Mouse (Mus musculus) forebrain, embryonic 14.5 days (tissue): ENCODE results near the gene Cog5. TPM values are rescaled to one million over a fixed set of nuclear protein-coding genes. Genes with fewer than 3 reads are reported as not detected.

Experiments
- ATAC-seq: fragments of 200-750 bp; cut with Nextera tagmentation; 2 replicates; pipeline ENCODE4 v1.8.0; 2017; ENCODE audit warnings: mild to moderate bottlenecking, moderate library complexity
- DNase-seq: peaks from one replicate; pipeline ENCODE4 v3.0.0-alpha.2; 2015; ENCODE audit warnings: low spot score
- H3K27ac ChIP-seq: fragments of 300-500 bp; sonication (generic); 2 replicates; pipeline ENCODE4 v1.5.1; 2014; ENCODE audit warnings: low read depth, mild to moderate bottlenecking, control low read depth, low read length, moderate library complexity
- H3K27me3 ChIP-seq: fragments of 300-500 bp; sonication (generic); replicated peaks from 2 replicates; pipeline ENCODE4 v1.6.1; 2014; ENCODE audit warnings: low read length, control low read depth, mixed read lengths; ENCODE audit not compliant: control insufficient read depth, insufficient read depth
- H3K36me3 ChIP-seq: fragments of 300-500 bp; sonication (generic); 2 replicates; pipeline ENCODE4 v1.6.1; 2014; ENCODE audit warnings: low read length, control low read depth; ENCODE audit not compliant: control insufficient read depth, insufficient read depth
- H3K4me1 ChIP-seq: fragments of 300-500 bp; sonication (generic); 2 replicates; pipeline ENCODE4 v1.6.1; 2014; ENCODE audit warnings: antibody characterized with exemption, low read length, control low read depth; ENCODE audit not compliant: control insufficient read depth, insufficient read depth
- H3K4me2 ChIP-seq: fragments of 300-500 bp; sonication (generic); 2 replicates; pipeline ENCODE4 v1.6.1; 2014; ENCODE audit warnings: mild to moderate bottlenecking, control low read depth, low read length
- H3K4me3 ChIP-seq: fragments of 300-500 bp; sonication (generic); 2 replicates; pipeline ENCODE4 v1.5.1; 2014; ENCODE audit warnings: low read depth, low read length, control low read depth
- H3K9ac ChIP-seq: fragments of 300-500 bp; sonication (generic); 2 replicates; pipeline ENCODE4 v1.6.1; 2014; ENCODE audit warnings: mild to moderate bottlenecking, low read length, control low read depth, moderate library complexity
- H3K9me3 ChIP-seq: fragments of 300-500 bp; sonication (generic); replicated peaks from 2 replicates; pipeline ENCODE4 v1.6.1; 2016; ENCODE audit warnings: low read length, control low read depth, mixed read lengths; ENCODE audit not compliant: control insufficient read depth
- WGBS: fragments of 180-500 bp; shearing (Covaris S2); extraction: QIAGEN DNeasy Blood & Tissue Kit; methylation state at CpG from one replicate; pipeline ENCODE4 v1.1.7; 2014; 5-methylcytosine and 5-hydroxymethylcytosine counted together
- polyA plus RNA-seq: library from polyadenylated mRNA; unstranded; fragments of >200 nt; fragmentation: Nextera tagmentation; extraction: Ambion mirVana; gene quantifications from 2 replicates; pipeline ENCODE4 v1.2.1, GENCODE M21; 2014

Gene Cog5
- polyA plus RNA-seq, 1 experiment from 2014 or later: 25.1 TPM

DNA sequence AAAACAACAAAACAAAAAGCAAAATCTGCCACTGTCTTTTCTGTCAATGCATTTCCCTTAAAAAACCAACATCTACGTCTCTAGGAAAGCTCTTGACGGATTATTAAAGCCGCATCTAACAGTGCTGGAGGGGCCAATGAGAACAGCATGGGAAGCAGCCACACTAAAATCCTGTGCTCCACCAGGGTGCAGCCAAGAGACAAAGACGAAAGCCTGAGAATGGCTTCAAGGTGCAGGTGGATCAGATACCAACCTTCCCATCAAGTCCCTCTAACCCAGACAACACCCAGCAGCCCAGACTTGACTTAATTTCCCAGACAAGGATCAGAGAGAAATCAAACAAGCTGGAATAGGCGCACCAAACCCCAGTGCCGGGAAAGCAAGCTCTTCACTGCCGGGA lies 321.9 kb downstream of the Cog5 start:
- no peaks in the 10 kb centered on the region; the same call in 1 of the 2 replicates for H3K4me1 ChIP-seq
- ATAC-seq: no peak
- H3K36me3 ChIP-seq: no peaks in the 10 kb centered on the region
- no peaks in the 10 kb centered on the region for H3K27me3 ChIP-seq
- peak; percentile 43 for DNase-seq
- no peak overlapping the region for H3K4me2 ChIP-seq
- no peak overlapping the region for H3K9ac ChIP-seq
- no peak overlapping the region for H3K4me3 ChIP-seq
- 0 out of 2 replicates have a peak overlapping the region, but pooled peaks have one; percentile 27 for H3K27ac ChIP-seq
- no peaks in the 10 kb centered on the region for H3K9me3 ChIP-seq
- 68% methylated on average over 7 of the region's 7 CpGs for WGBS

DNA sequence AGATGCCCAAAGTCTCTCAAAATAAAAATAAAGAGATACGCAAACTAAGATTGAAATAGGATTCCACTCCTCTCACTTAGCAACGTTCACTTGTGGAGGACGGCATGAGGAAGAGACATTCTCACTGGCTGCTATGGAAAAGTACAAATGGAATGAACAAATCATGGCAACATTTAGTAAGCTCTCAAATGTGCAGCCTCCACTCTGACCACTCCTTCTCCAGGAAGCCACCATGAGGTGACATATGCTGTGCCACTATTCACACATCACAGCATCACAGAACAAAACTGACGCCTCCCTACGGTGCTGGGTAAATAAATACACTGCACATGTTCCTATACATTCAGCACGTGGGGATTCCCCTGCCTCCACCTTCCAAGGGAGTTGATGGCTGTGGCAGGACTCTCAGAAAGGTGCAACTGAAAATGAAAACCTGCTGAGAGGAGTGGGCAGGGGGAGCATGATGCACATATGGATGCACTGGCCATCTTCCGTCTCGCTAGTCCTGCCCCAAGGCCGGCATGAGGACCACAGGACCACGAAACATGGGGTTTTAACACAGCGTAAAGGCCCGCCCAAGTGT lies 323.0 kb downstream of the Cog5 start:
- WGBS: 70% methylated on average over 12 of the region's 12 CpGs
- H3K4me3 ChIP-seq: no peak overlapping the region
- peaks cover 2% of the 10 kb centered on the region; the same call in 1 of the 2 replicates for H3K4me1 ChIP-seq
- H3K27ac ChIP-seq: no peak overlapping the region
- no peaks in the 10 kb centered on the region for H3K27me3 ChIP-seq
- H3K9me3 ChIP-seq: no peaks in the 10 kb centered on the region
- no peak overlapping the region for H3K9ac ChIP-seq
- no peak overlapping the region for H3K4me2 ChIP-seq
- DNase-seq (no peak), ATAC-seq (no peak)
- no peaks in the 10 kb centered on the region for H3K36me3 ChIP-seq

DNA sequence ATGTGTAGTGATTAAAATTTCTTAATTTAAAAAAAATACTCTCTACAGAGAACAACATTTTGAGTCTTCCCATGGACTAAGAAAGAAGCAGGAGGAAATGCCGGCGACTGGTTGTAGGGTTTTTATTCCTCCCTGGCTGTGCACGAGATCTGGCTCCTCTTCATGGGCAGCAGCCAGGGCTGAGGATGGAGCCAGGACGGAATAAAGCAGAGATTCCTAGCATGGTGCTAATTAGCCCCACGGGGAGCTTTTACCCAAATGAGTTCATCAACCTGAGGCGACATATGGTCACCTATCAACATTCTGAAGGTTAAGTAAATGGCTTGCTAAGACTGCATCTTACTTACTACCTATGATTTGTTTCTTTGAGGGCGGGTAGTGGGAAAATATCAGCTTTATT lies 328.6 kb downstream of the Cog5 start:
- no peaks in the 10 kb centered on the region for H3K27me3 ChIP-seq
- WGBS: 27% methylated on average over 7 of the region's 7 CpGs
- H3K9me3 ChIP-seq: no peaks in the 10 kb centered on the region
- H3K36me3 ChIP-seq: 0 out of 2 replicates have a peak, but pooled peaks cover 6% of the 10 kb centered on the region
- no peak overlapping the region for H3K9ac ChIP-seq
- H3K4me3 ChIP-seq: no peak overlapping the region
- no peak overlapping the region for H3K4me2 ChIP-seq
- ATAC-seq (peak; percentile 90), DNase-seq (peak; percentile 84)
- peak overlapping the region; percentile 61; the same call in 1 of the 2 replicates for H3K27ac ChIP-seq
- H3K4me1 ChIP-seq: peaks cover 15% of the 10 kb centered on the region

DNA sequence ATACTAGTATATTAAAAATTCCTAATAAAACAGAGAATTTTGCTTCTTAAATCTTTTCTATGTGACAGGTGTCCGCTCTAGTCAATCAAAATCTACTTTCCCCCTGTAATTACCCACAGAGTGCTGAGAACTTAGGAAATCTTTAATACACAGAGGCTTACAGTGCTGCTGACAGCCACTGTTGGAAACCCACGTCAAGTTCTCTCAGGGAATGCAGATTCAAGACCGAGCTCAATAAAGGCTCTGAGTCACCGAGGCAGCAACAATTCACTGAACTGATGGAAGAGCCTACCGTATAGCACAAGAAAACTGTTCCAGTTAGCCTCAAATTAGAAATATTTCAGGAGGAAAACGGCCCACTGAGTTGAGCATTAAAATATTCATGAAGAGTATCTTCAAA lies 329.1 kb downstream of the Cog5 start:
- WGBS: 28% methylated on average over 6 of the region's 6 CpGs

DNA sequence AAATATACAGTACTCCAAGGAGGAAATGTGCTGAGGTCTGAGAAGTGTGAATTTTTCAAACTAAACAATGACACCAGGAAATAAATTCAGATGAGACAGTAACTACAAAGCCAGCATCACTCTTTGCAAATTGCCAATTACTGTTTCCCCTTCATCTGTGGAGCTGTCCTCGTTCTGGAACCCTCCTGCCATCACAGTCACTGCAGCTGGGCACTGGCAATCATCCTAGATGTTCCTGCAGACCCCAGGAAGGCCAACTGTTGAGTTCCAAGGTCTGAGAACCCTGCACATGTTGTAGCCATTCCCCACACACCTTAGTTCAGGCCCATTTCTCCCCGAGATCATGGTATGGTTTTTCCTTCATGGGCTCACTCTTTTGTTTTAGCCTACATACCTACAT lies 329.5 kb downstream of the Cog5 start:
- no peaks in the 10 kb centered on the region for H3K9me3 ChIP-seq
- peak; percentile 36; the same call in 1 of the 2 replicates for ATAC-seq
- H3K27me3 ChIP-seq: no peaks in the 10 kb centered on the region
- DNase-seq: peak; percentile 67
- no peak overlapping the region for H3K4me3 ChIP-seq
- peak overlapping the region; percentile 70 for H3K27ac ChIP-seq
- no peak overlapping the region for H3K9ac ChIP-seq
- 38% methylated on average over 2 of the region's 2 CpGs for WGBS
- H3K4me1 ChIP-seq: peaks cover 15% of the 10 kb centered on the region
- H3K36me3 ChIP-seq: 0 out of 2 replicates have a peak, but pooled peaks cover 6% of the 10 kb centered on the region
- H3K4me2 ChIP-seq: no peak overlapping the region

More for the DNA sequence above, 329.1 kb downstream of the Cog5 start:
- Histone ChIP-seq H3K9ac (no peak overlapping the region), H3K9me3 (no peaks in the 10 kb centered on the region), H3K4me1 (peaks cover 15% of the 10 kb centered on the region), H3K36me3 (0 out of 2 replicates have a peak, but pooled peaks cover 6% of the 10 kb centered on the region), H3K4me3 (no peak overlapping the region), H3K27me3 (no peaks in the 10 kb centered on the region), H3K27ac (peak overlapping the region; percentile 70), H3K4me2 (no peak overlapping the region)
- DNase-seq (peak; percentile 71), ATAC-seq (peak; percentile 64)

DNA sequence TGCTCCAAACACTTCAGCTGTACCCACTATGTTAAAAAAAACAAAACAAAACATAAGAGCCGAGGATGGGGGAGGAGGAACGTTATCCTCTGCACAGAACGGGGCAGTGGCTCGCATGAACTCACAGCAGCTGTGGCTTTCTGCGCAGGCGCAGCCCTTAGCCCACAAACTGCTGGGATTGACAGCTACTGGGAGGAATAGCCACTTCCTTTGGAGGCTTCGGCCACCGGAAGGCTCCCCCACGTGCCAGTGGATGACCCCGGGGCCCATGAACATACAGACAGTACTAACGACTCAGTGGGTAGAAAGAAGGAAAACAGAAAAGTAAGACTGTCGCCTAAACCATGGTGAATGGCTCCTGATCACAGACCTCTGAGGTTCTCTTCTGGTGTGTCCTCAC lies 330.0 kb downstream of the Cog5 start:
- Histone ChIP-seq H3K27me3 (no peaks in the 10 kb centered on the region), H3K4me1 (peaks cover 15% of the 10 kb centered on the region), H3K27ac (peak overlapping the region; percentile 70; the same call in 1 of the 2 replicates), H3K9ac (no peak overlapping the region), H3K36me3 (0 out of 2 replicates have a peak, but pooled peaks cover 6% of the 10 kb centered on the region), H3K4me2 (no peak overlapping the region), H3K4me3 (no peak overlapping the region), H3K9me3 (no peaks in the 10 kb centered on the region)
- DNase-seq (no peak), ATAC-seq (no peak)
- WGBS: 69% methylated on average over 12 of the region's 12 CpGs

DNA sequence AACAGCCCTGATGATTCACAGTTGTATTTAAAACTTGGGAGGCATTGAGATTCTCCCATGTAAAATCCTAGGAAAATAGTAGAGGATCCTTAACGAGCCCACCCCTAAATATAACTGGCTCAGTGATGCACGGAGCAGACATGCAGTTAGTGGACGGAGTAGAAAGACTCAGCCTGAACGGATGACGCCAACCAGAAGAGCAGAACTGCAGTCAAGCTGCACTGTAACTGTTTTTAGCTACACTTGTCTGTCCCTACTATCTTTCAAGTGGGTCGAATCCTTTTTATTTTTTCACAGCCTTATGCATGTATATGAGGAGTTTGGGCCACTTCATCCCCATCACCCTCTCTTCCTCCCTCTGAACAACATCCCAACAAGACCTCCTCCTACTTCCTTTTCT lies 331.1 kb downstream of the Cog5 start:
- ATAC-seq (no peak), DNase-seq (no peak)
- Histone ChIP-seq H3K9ac (no peak overlapping the region), H3K4me1 (peaks cover 15% of the 10 kb centered on the region), H3K4me3 (no peak overlapping the region), H3K4me2 (no peak overlapping the region), H3K27me3 (no peaks in the 10 kb centered on the region), H3K36me3 (0 out of 2 replicates have a peak, but pooled peaks cover 6% of the 10 kb centered on the region), H3K27ac (no peak overlapping the region), H3K9me3 (no peaks in the 10 kb centered on the region)
- WGBS: 83% methylated on average over 6 of the region's 6 CpGs

DNA sequence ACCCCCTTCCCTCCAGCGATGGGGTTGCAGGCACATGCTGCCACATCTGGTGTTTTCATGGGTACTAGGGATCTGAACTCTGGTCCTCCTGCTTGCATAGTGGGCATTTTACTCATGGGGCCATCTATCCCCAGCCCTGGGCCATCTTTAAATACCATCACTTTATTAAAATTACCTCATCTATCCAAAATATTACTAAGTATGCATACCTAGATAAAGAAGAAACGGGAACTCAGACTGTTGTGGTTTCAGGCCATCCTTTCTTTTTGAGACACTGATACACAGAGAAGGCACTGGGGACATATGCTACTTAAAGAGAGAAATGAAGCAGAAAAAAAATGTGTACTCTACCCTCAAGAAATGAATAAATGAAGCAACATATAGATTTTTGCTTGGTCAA lies 331.8 kb downstream of the Cog5 start:
- H3K4me1 ChIP-seq: peaks cover 15% of the 10 kb centered on the region
- H3K27me3 ChIP-seq: no peaks in the 10 kb centered on the region
- H3K9me3 ChIP-seq: no peaks in the 10 kb centered on the region
- 91% methylated on average over 2 of the region's 2 CpGs for WGBS
- no peak overlapping the region for H3K9ac ChIP-seq
- DNase-seq (no peak), ATAC-seq (no peak)
- no peak overlapping the region for H3K4me3 ChIP-seq
- H3K27ac ChIP-seq: no peak overlapping the region
- peaks cover 8% of the 10 kb centered on the region; the same call in 1 of the 2 replicates for H3K36me3 ChIP-seq
- H3K4me2 ChIP-seq: no peak overlapping the region
